In the genomic region with DNA sequence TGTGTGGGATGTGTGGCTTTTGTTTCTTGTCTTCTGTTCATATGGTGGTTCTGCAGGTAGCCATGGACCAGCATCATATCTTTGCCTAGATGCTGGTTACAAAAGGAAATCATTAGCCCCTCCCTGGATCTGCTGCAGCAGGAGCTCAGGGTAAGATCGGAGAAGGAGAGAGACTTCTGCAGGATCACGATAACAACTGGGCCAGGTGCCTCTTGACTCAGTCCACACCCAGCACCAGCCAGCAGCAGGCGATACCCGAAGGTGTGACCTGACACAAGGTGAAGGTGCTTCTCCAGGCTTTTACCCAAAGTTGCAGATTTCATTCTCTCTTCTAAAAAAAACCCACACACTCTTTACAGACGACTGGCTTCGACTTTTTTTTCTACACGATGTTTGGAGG, we compare ENCODE assay signal across 8 mouse cellular contexts. TPM values are rescaled to one million over a fixed set of nuclear protein-coding genes. Genes with fewer than 3 reads are reported as not detected.
DNase-seq lines count a peak whose midpoint lies in the region; ATAC-seq and TF ChIP-seq lines count a peak whose summit lies in the region.

No protein-coding gene starts in this region.

- intact Hi-C loops in left cerebral cortex, postnatal 14 days (cut with DNase I) = no loop called here

- H3K4me1 ChIP-seq in embryonic facial prominence, embryonic 14.5 days (ENCODE audit: control insufficient read depth, insufficient read depth, low read length) = peaks cover 42% of the 10 kb centered on the region
- peaks cover 56% of the 10 kb centered on the region for H3K4me1 ChIP-seq in intestine, embryonic 16.5 days (ENCODE audit: control insufficient read depth, insufficient read depth, low read length)
- H3K4me1 ChIP-seq in neural tube, embryonic 13.5 days (replicated peaks) = peaks cover 65% of the 10 kb centered on the region

- peaks cover 33% of the 10 kb centered on the region for H3K36me3 ChIP-seq in embryonic facial prominence, embryonic 14.5 days (ENCODE audit: control insufficient read depth, insufficient read depth, low read length)
- H3K36me3 ChIP-seq in intestine, embryonic 16.5 days (ENCODE audit: control insufficient read depth, insufficient read depth, low read length) = 0 out of 2 replicates have a peak, but pooled peaks cover 7% of the 10 kb centered on the region
- no peaks in the 10 kb centered on the region; the same call in 1 of the 2 replicates for H3K36me3 ChIP-seq in neural tube, embryonic 13.5 days

- H3K9ac ChIP-seq in embryonic facial prominence, embryonic 14.5 days (ENCODE audit: low read depth, low read length) = no peak overlapping the region; the same call in 1 of the 2 replicates
- H3K9ac ChIP-seq in intestine, embryonic 16.5 days (ENCODE audit: low read depth, low read length) = peak overlapping the region; percentile 72
- 0 out of 2 replicates have a peak overlapping the region, but pooled peaks have one; percentile 3 for H3K9ac ChIP-seq in neural tube, embryonic 13.5 days

- H3K4me2 ChIP-seq in embryonic facial prominence, embryonic 14.5 days (ENCODE audit: low read depth, low read length) = peak overlapping the region; percentile 95
- H3K4me2 ChIP-seq in intestine, embryonic 16.5 days (ENCODE audit: low read depth, low read length) = peak overlapping the region; percentile 94
- H3K4me2 ChIP-seq in neural tube, embryonic 13.5 days = peak overlapping the region; percentile 70

- H3K4me3 ChIP-seq in layer of hippocampus, adult 2 months = peak overlapping the region; percentile 65
- H3K4me3 ChIP-seq in embryonic facial prominence, embryonic 14.5 days (ENCODE audit: low read depth, low read length) = peak overlapping the region; percentile 73
- H3K4me3 ChIP-seq in intestine, embryonic 16.5 days (ENCODE audit: low read length) = peak overlapping the region; percentile 75
- peak overlapping the region; percentile 5; the same call in 1 of the 2 replicates for H3K4me3 ChIP-seq in neural tube, embryonic 13.5 days

- no peak overlapping the region for H3K27ac ChIP-seq in layer of hippocampus, adult 2 months
- no peak overlapping the region for H3K27ac ChIP-seq in embryonic facial prominence, embryonic 14.5 days (replicated peaks; ENCODE audit: low read depth, low read length)
- no peak overlapping the region for H3K27ac ChIP-seq in intestine, embryonic 16.5 days (ENCODE audit: low read length)
- no peak overlapping the region for H3K27ac ChIP-seq in neural tube, embryonic 13.5 days (replicated peaks)

- 51% methylated on average over 7 of the region's 7 CpGs for WGBS in embryonic facial prominence, embryonic 14.5 days
- WGBS in intestine, embryonic 16.5 days = 37% methylated on average over 7 of the region's 7 CpGs
- 83% methylated on average over 7 of the region's 7 CpGs for WGBS in neural tube, embryonic 13.5 days

- no peak for TF ChIP-seq CTCF in layer of hippocampus, adult 2 months (conservative IDR thresholded peaks at IDR 0.05)

- no peaks in the 10 kb centered on the region for H3K27me3 ChIP-seq in embryonic facial prominence, embryonic 14.5 days (replicated peaks; ENCODE audit: control insufficient read depth, insufficient read depth, low read length)
- H3K27me3 ChIP-seq in intestine, embryonic 16.5 days (replicated peaks; ENCODE audit: control insufficient read depth, insufficient read depth, low read length) = no peaks in the 10 kb centered on the region
- H3K27me3 ChIP-seq in neural tube, embryonic 13.5 days = no peaks in the 10 kb centered on the region

- ATAC-seq in embryonic facial prominence, embryonic 14.5 days (ENCODE audit: low read depth) = no peak
- no peak for ATAC-seq in intestine, embryonic 16.5 days
- ATAC-seq in neural tube, embryonic 13.5 days (ENCODE audit: low read depth) = no peak
- no peak for ATAC-seq in monocyte, adult 5-6 weeks (replicated peaks; ENCODE audit: insufficient number of reproducible peaks, low FRiP score, low TSS enrichment, poor library complexity, severe bottlenecking)

- H3K9me3 ChIP-seq in embryonic facial prominence, embryonic 14.5 days (ENCODE audit: control insufficient read depth, low read length) = no peaks in the 10 kb centered on the region
- no peaks in the 10 kb centered on the region for H3K9me3 ChIP-seq in intestine, embryonic 16.5 days (ENCODE audit: control insufficient read depth, low read length)
- no peaks in the 10 kb centered on the region for H3K9me3 ChIP-seq in neural tube, embryonic 13.5 days

- no peak for DNase-seq in layer of hippocampus, adult 2 months (ENCODE audit: low spot score in 2 of 2)
- no peak for DNase-seq in layer of hippocampus, adult 18-20 months (ENCODE audit: low spot score in 2 of 2)
- DNase-seq in embryonic facial prominence, embryonic 14.5 days (ENCODE audit: low spot score) = no peak
- no peak for DNase-seq in left cerebral cortex, postnatal 14 days (ENCODE audit: low spot score in 2 of 2)
- DNase-seq in layer of hippocampus, adult 9-10 months (ENCODE audit: low spot score) = no peak

RNA-seq across cellular contexts. Expression of gene Limd1, which starts 2.6 kb away (rescaled TPM):
- 1 to 10 TPM; 5.7 to 7.6 TPM for total RNA-seq in layer of hippocampus, adult 2 months (2021)
- total RNA-seq in layer of hippocampus, adult 18-20 months (2021) = 1 to 10 TPM; 6.9 to 7.8 TPM
- polyA plus RNA-seq in embryonic facial prominence, embryonic 14.5 days (2014; fragmentation: Nextera tagmentation; extraction: Ambion mirVana) = 54.0 and 56.5 TPM in 2 replicates
- 51.5 and 55.7 TPM in 2 replicates for polyA plus RNA-seq in intestine, embryonic 16.5 days (2015; fragmentation: Nextera tagmentation; extraction: Ambion mirVana)
- polyA plus RNA-seq in neural tube, embryonic 13.5 days (2015; fragmentation: Nextera tagmentation; extraction: Ambion mirVana) = 16.2 and 20.0 TPM in 2 replicates
- 1 to 10 TPM; 8.1 to 8.9 TPM for total RNA-seq in left cerebral cortex, postnatal 14 days (2021)
- total RNA-seq in monocyte, adult 5-6 weeks (2017) = 54.7 to 68.7 TPM (median 65.2 TPM) in 3 replicates

RNA-seq across cellular contexts. Expression of gene Sacm1l, which starts 48.4 kb away (rescaled TPM):
- 10 to 100 TPM; 53.7 to 56.8 TPM for total RNA-seq in layer of hippocampus, adult 2 months (2021)
- 10 to 100 TPM; 61.8 to 62.3 TPM for total RNA-seq in layer of hippocampus, adult 18-20 months (2021)
- polyA plus RNA-seq in embryonic facial prominence, embryonic 14.5 days (2014; fragmentation: Nextera tagmentation; extraction: Ambion mirVana) = 52.2 and 53.3 TPM in 2 replicates
- polyA plus RNA-seq in intestine, embryonic 16.5 days (2015; fragmentation: Nextera tagmentation; extraction: Ambion mirVana) = 74.4 and 87.4 TPM in 2 replicates
- polyA plus RNA-seq in neural tube, embryonic 13.5 days (2015; fragmentation: Nextera tagmentation; extraction: Ambion mirVana) = 50.2 and 57.9 TPM in 2 replicates
- 10 to 100 TPM; 46.9 to 53.5 TPM for total RNA-seq in left cerebral cortex, postnatal 14 days (2021)
- total RNA-seq in monocyte, adult 5-6 weeks (2017) = 44.7 to 69.1 TPM (median 57.9 TPM) in 3 replicates

Comparison
In these comparisons a context has a peak if more than half of its experiments do, and no peak if none do; other contexts are left out.
1. H3K4me3 ChIP-seq: peak in every context shown above with its lines; median percentile 75 in intestine, embryonic 16.5 days; 73 in embryonic facial prominence, embryonic 14.5 days; 65 in layer of hippocampus, adult 2 months; 5 in neural tube, embryonic 13.5 days.